Mouse (Mus musculus) cerebellum, adult 8-10 months (tissue): ENCODE measurements around the gene Ccdc106.

Source experiments
- DNase-seq: peaks from one replicate; pipeline ENCODE4 v3.0.0; 2022

The Ccdc106 gene

GRCm38 (mm10) chr7:5083325-5084105, 63.2 kb downstream of the Ccdc106 start:
- no peak for DNase-seq

- no peak for DNase-seq
These were observed 65.2 kb downstream of the Ccdc106 start for GRCm38 (mm10) chr7:5085512-5085911.

- DNase-seq, result no peak
These were observed 66.6 kb downstream of the Ccdc106 start for GRCm38 (mm10) chr7:5086921-5087440.

GRCm38 (mm10) chr7:5087886-5088285, 67.5 kb downstream of the Ccdc106 start:
- DNase-seq, result no peak

- DNase-seq, result no peak
These were observed 69.5 kb downstream of the Ccdc106 start for GRCm38 (mm10) chr7:5089853-5090252.

- DNase-seq, result no peak
These were observed 70.8 kb downstream of the Ccdc106 start for GRCm38 (mm10) chr7:5091008-5091728.

GRCm38 (mm10) chr7:5092381-5092780, 72.0 kb downstream of the Ccdc106 start:
- peak; percentile 2 for DNase-seq

- peak; percentile 1 for DNase-seq
These were observed 72.6 kb downstream of the Ccdc106 start for GRCm38 (mm10) chr7:5092831-5093510.

- no peak for DNase-seq
These were observed 78.4 kb downstream of the Ccdc106 start for GRCm38 (mm10) chr7:5098769-5099168.

- DNase-seq, result no peak
These were observed 79.4 kb downstream of the Ccdc106 start for GRCm38 (mm10) chr7:5099796-5100195.

- DNase-seq, result no peak
These were observed 80.8 kb downstream of the Ccdc106 start for GRCm38 (mm10) chr7:5101066-5101663.

- DNase-seq, result no peak
These were observed 82.2 kb downstream of the Ccdc106 start for GRCm38 (mm10) chr7:5102564-5102963.

GRCm38 (mm10) chr7:5108272-5108671, 87.9 kb downstream of the Ccdc106 start:
- DNase-seq, result no peak

GRCm38 (mm10) chr7:5109301-5109700, 88.9 kb downstream of the Ccdc106 start:
- no peak for DNase-seq
